In genomic region chr2:6667611-6668010, GRCm38 (mm10) we compare ENCODE assay signal across 15 mouse cellular contexts.
DNase-seq lines count a peak whose midpoint lies in the region; ATAC-seq lines count a peak whose summit lies in the region.
"Had no signal": no experiment of that assay in that cellular context is flagged by ENCODE, and none has a peak within 500 bp of the region (broad histone marks: within the 10 kb centered on the region; RNA-seq: fewer than 3 reads in every experiment).

No protein-coding gene starts in this region.

- intact Hi-C loops in left cerebral cortex, postnatal 4 days (cut with DNase I), result no loop called here

- DNase-seq in forebrain, embryonic 10.5 days (ENCODE audit: extremely low spot score, low spot score), result no peak
- DNase-seq in left cerebral cortex, adult 9 months (ENCODE audit: low spot score in 2 of 2), result peak; percentile 28 to 54
- no peak for DNase-seq in left cerebral cortex, adult 11 months (ENCODE audit: low spot score)
- peak; percentile 20 for DNase-seq in cerebellum, adult 8-10 months
- DNase-seq in hindbrain, embryonic 14.5 days (ENCODE audit: low spot score), result no peak
- DNase-seq in left cerebral cortex, postnatal 4 days, result no peak
- DNase-seq: B cell, adult 2 months; heart, adult 2 months; heart, postnatal 4 days; lung, embryonic 14.5 days had no signal

- no peaks in the 10 kb centered on the region for H3K36me3 ChIP-seq in forebrain, embryonic 12.5 days (replicated peaks)
- H3K36me3 ChIP-seq in forebrain, embryonic 10.5 days (replicated peaks), result no peaks in the 10 kb centered on the region
- H3K36me3 ChIP-seq in limb, embryonic 13.5 days, result no peaks in the 10 kb centered on the region
- H3K36me3 ChIP-seq in hindbrain, embryonic 14.5 days (replicated peaks; ENCODE audit: control insufficient read depth, insufficient read depth), result no peaks in the 10 kb centered on the region
- H3K36me3 ChIP-seq: kidney, embryonic 15.5 days had no signal

- no peaks in the 10 kb centered on the region; the same call in 1 of the 2 replicates for H3K4me1 ChIP-seq in forebrain, embryonic 12.5 days
- peaks cover 6% of the 10 kb centered on the region; the same call in 1 of the 2 replicates for H3K4me1 ChIP-seq in forebrain, embryonic 10.5 days
- no peaks in the 10 kb centered on the region for H3K4me1 ChIP-seq in limb, embryonic 13.5 days
- H3K4me1 ChIP-seq in hindbrain, embryonic 14.5 days (replicated peaks; ENCODE audit: control insufficient read depth, insufficient read depth, low read length), result peaks cover 5% of the 10 kb centered on the region; the same call in 1 of the 2 replicates

- 0 out of 2 replicates have a peak overlapping the region, but pooled peaks have one; percentile 0 for H3K27ac ChIP-seq in forebrain, embryonic 12.5 days
- no peak overlapping the region for H3K27ac ChIP-seq in forebrain, embryonic 10.5 days
- no peak overlapping the region for H3K27ac ChIP-seq in limb, embryonic 13.5 days
- no peak overlapping the region for H3K27ac ChIP-seq in hindbrain, embryonic 14.5 days
- H3K27ac ChIP-seq: heart, adult 2 months; kidney, embryonic 15.5 days had no signal

- H3K27me3 ChIP-seq in forebrain, embryonic 12.5 days, result no peaks in the 10 kb centered on the region
- H3K27me3 ChIP-seq in forebrain, embryonic 10.5 days (ENCODE audit: poor library complexity, severe bottlenecking), result no peaks in the 10 kb centered on the region
- no peaks in the 10 kb centered on the region for H3K27me3 ChIP-seq in limb, embryonic 13.5 days
- H3K27me3 ChIP-seq in hindbrain, embryonic 14.5 days (ENCODE audit: control insufficient read depth, insufficient read depth, low read length), result no peaks in the 10 kb centered on the region
- H3K27me3 ChIP-seq: kidney, embryonic 15.5 days had no signal

- 86% methylated on average over 4 of the region's 4 CpGs for WGBS in forebrain, embryonic 12.5 days
- WGBS in forebrain, embryonic 10.5 days, result 91% methylated on average over 4 of the region's 4 CpGs
- 57% methylated on average over 4 of the region's 4 CpGs for WGBS in limb, embryonic 13.5 days
- 70% methylated on average over 4 of the region's 4 CpGs for WGBS in hindbrain, embryonic 14.5 days

- ATAC-seq in forebrain, embryonic 12.5 days (ENCODE audit: low FRiP score), result no peak
- ATAC-seq in limb, embryonic 13.5 days (ENCODE audit: low FRiP score, low read depth), result peak; percentile 51; the same call in 1 of the 2 replicates
- no peak for ATAC-seq in hindbrain, embryonic 14.5 days (ENCODE audit: low FRiP score)

- no peaks in the 10 kb centered on the region for H3K9me3 ChIP-seq in forebrain, embryonic 12.5 days
- H3K9me3 ChIP-seq in forebrain, embryonic 10.5 days, result no peaks in the 10 kb centered on the region
- H3K9me3 ChIP-seq in limb, embryonic 13.5 days, result no peaks in the 10 kb centered on the region
- H3K9me3 ChIP-seq in hindbrain, embryonic 14.5 days (ENCODE audit: control insufficient read depth, low read length), result no peaks in the 10 kb centered on the region
- H3K9me3 ChIP-seq: kidney, embryonic 15.5 days had no signal

- H3K4me2 ChIP-seq in forebrain, embryonic 12.5 days, result no peak overlapping the region
- H3K4me2 ChIP-seq in limb, embryonic 13.5 days (replicated peaks), result no peak overlapping the region
- H3K4me2 ChIP-seq in hindbrain, embryonic 14.5 days (replicated peaks), result no peak overlapping the region
- H3K4me2 ChIP-seq: kidney, embryonic 15.5 days; lung, embryonic 14.5 days; midbrain, embryonic 11.5 days had no signal

- H3K4me3 ChIP-seq in forebrain, embryonic 12.5 days (replicated peaks), result no peak overlapping the region
- no peak overlapping the region for H3K4me3 ChIP-seq in forebrain, embryonic 10.5 days
- no peak overlapping the region for H3K4me3 ChIP-seq in limb, embryonic 13.5 days
- no peak overlapping the region for H3K4me3 ChIP-seq in hindbrain, embryonic 14.5 days (replicated peaks; ENCODE audit: low read length)
- H3K4me3 ChIP-seq: erythroblast, embryonic 14.5 days; heart, adult 2 months; kidney, embryonic 15.5 days had no signal

- no peak overlapping the region for H3K9ac ChIP-seq in forebrain, embryonic 12.5 days
- H3K9ac ChIP-seq in limb, embryonic 13.5 days, result no peak overlapping the region
- no peak overlapping the region for H3K9ac ChIP-seq in hindbrain, embryonic 14.5 days
- H3K9ac ChIP-seq: kidney, embryonic 15.5 days; lung, embryonic 14.5 days had no signal

Comparison
In these comparisons a context has a peak if more than half of its experiments do, and no peak if none do; other contexts are left out.
1. DNase-seq: peak in left cerebral cortex, adult 9 months (2 of 2) and cerebellum, adult 8-10 months (single experiment); none in forebrain, embryonic 10.5 days (single experiment), left cerebral cortex, adult 11 months (single experiment), hindbrain, embryonic 14.5 days (single experiment) and left cerebral cortex, postnatal 4 days (single experiment).